Mouse (Mus musculus): ENCODE measurements at regions not wholly inside any gene's neighbourhood (a gene's known extent, or its start where the extent isn't known, plus 50 kb on each side); places are given as distances from the start of the nearest gene placed in this dataset.

GRCm38 (mm10) chr8:76478966-76479365 lies 420.3 kb upstream of the Nr3c2 start:
- H3K9me3 ChIP-seq (replicated peaks; ENCODE audit: insufficient read depth, low read length): no peaks in the 10 kb centered on the region
- no peaks in the 10 kb centered on the region for H3K27me3 ChIP-seq (ENCODE audit: control insufficient read depth in 1 of 2, insufficient read depth in 2 of 2, low read length in 2 of 2)
- H3K4me1 ChIP-seq (ENCODE audit: control insufficient read depth in 1 of 2, insufficient read depth in 2 of 2, low read length in 2 of 2): no peaks in the 10 kb centered on the region
- no peak overlapping the region for H3K9ac ChIP-seq (ENCODE audit: control insufficient read depth, low read depth, low read length, poor library complexity, severe bottlenecking)
- no peak for TF ChIP-seq HCFC1 (IDR thresholded peaks at IDR 0.05; ENCODE audit: low read depth, low read length)
- no peak for TF ChIP-seq TCF12 (IDR thresholded peaks at IDR 0.05; ENCODE audit: low read depth, low read length)
- no peak for TF ChIP-seq ELF1 (IDR thresholded peaks at IDR 0.05; ENCODE audit: low read depth, low read length)
- no peak for TF ChIP-seq TAL1 (IDR thresholded peaks at IDR 0.05; ENCODE audit: low read length)
- no peak for TF ChIP-seq UBTF (IDR thresholded peaks at IDR 0.05; ENCODE audit: borderline replicate concordance, insufficient read depth, low read depth, low read length)
- TF ChIP-seq POLR2A (IDR thresholded peaks at IDR 0.05; ENCODE audit: control insufficient read depth in 1 of 2, insufficient read depth in 1 of 2, low read depth in 1 of 2, low read length in 2 of 2, poor library complexity in 1 of 2): no peak
- no peak for TF ChIP-seq MAFK (IDR thresholded peaks at IDR 0.05; ENCODE audit: borderline replicate concordance, low read depth, low read length)
- TF ChIP-seq EP300 (IDR thresholded peaks at IDR 0.05; ENCODE audit: low read depth in 1 of 2, low read length in 2 of 2): no peak
- no peak for TF ChIP-seq ZKSCAN1 (IDR thresholded peaks at IDR 0.05; ENCODE audit: low read depth, low read length)
- no peak for TF ChIP-seq ETS1 (IDR thresholded peaks at IDR 0.05; ENCODE audit: low read depth, low read length)
- TF ChIP-seq RAD21 (IDR thresholded peaks at IDR 0.05; ENCODE audit: low read depth, low read length): no peak
- no peak for TF ChIP-seq POLR2AphosphoS5 (IDR thresholded peaks at IDR 0.05; ENCODE audit: borderline replicate concordance, low read depth, low read length)
- no peak for TF ChIP-seq MXI1 (IDR thresholded peaks at IDR 0.05; ENCODE audit: low read depth, low read length)
- no peak for TF ChIP-seq ZNF384 (IDR thresholded peaks at IDR 0.05; ENCODE audit: low read depth, low read length)
- no peak for TF ChIP-seq ZC3H11A (IDR thresholded peaks at IDR 0.05; ENCODE audit: low read depth, low read length)
- TF ChIP-seq USF2 (IDR thresholded peaks at IDR 0.05; ENCODE audit: borderline replicate concordance in 1 of 2, insufficient read depth in 1 of 2, low read depth in 1 of 2, low read length in 2 of 2): no peak
- TF ChIP-seq TBP (IDR thresholded peaks at IDR 0.05; ENCODE audit: low read depth, low read length): no peak
- no peak overlapping the region for H3K27ac ChIP-seq (ENCODE audit: control insufficient read depth, low read depth, low read length)
- H3K4me3 ChIP-seq (ENCODE audit: control insufficient read depth in 1 of 2, insufficient read depth in 1 of 2, low read depth in 2 of 2, low read length in 2 of 2): no peak overlapping the region
- H3K36me3 ChIP-seq (ENCODE audit: control insufficient read depth in 1 of 2, insufficient read depth in 2 of 2, low read length in 2 of 2): no peaks in the 10 kb centered on the region
- no peaks in the 10 kb centered on the region for H3K79me2 ChIP-seq (ENCODE audit: control insufficient read depth, insufficient read depth, low read length, poor library complexity)
- no peak for DNase-seq (ENCODE audit: low read depth, low spot score)

- no peak for DNase-seq (ENCODE audit: low read depth, low spot score)
- H3K27me3 ChIP-seq (ENCODE audit: control insufficient read depth in 1 of 2, insufficient read depth in 2 of 2, low read length in 2 of 2): no peaks in the 10 kb centered on the region
- H3K79me2 ChIP-seq (ENCODE audit: control insufficient read depth, insufficient read depth, low read length, poor library complexity): no peaks in the 10 kb centered on the region
- H3K9me3 ChIP-seq (replicated peaks; ENCODE audit: insufficient read depth, low read length): no peaks in the 10 kb centered on the region
- H3K36me3 ChIP-seq (ENCODE audit: control insufficient read depth in 1 of 2, insufficient read depth in 2 of 2, low read length in 2 of 2): no peaks in the 10 kb centered on the region
- no peak overlapping the region for H3K4me3 ChIP-seq (ENCODE audit: control insufficient read depth in 1 of 2, insufficient read depth in 1 of 2, low read depth in 2 of 2, low read length in 2 of 2)
- no peaks in the 10 kb centered on the region for H3K4me1 ChIP-seq (ENCODE audit: control insufficient read depth in 1 of 2, insufficient read depth in 2 of 2, low read length in 2 of 2)
- no peak for TF ChIP-seq UBTF (IDR thresholded peaks at IDR 0.05; ENCODE audit: borderline replicate concordance, insufficient read depth, low read depth, low read length)
- no peak for TF ChIP-seq ZMIZ1 (IDR thresholded peaks at IDR 0.05; ENCODE audit: low read depth, low read length)
- TF ChIP-seq JUND (IDR thresholded peaks at IDR 0.05; ENCODE audit: low read depth, low read length): no peak
- TF ChIP-seq GATA1 (IDR thresholded peaks at IDR 0.05; ENCODE audit: low read depth, low read length): no peak
- no peak overlapping the region for H3K9ac ChIP-seq (ENCODE audit: control insufficient read depth, low read depth, low read length, poor library complexity, severe bottlenecking)
- H3K27ac ChIP-seq (ENCODE audit: control insufficient read depth, low read depth, low read length): no peak overlapping the region
Measured at GRCm38 (mm10) chr8:76503621-76504020, 395.6 kb upstream of the Nr3c2 start.

Measured in MEL (cell line).